Mouse (Mus musculus): ENCODE measurements at regions not wholly inside any gene's neighbourhood (a gene's known extent, or its start where the extent isn't known, plus 50 kb on each side); places are given as distances from the start of the nearest gene placed in this dataset.

DNA sequence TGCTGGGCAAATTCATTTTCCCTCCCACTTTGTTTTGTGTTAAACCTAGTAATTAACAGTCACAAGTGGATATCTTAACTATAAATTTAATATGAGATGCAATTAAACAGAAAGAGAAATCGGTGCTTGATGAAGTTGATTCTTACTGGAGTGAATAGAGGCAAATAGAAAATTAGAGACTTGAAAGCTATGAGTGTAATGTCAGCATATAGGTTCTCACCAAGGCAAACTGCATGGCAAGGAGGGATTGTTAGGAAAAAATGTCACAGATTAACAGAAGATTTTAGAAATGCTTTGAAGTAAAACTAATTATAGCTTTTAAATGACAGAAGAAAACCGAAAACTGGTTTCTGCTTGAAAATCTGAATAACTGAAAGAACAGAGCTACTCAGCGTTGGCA, 592.3 kb downstream of the Pdha2 start:
- DNase-seq: no peak

All from right cerebral cortex, adult 18-20 months (tissue).